Mouse (Mus musculus) liver, adult 2 months (tissue): ENCODE measurements around the gene Bhlhe23. TPM values are rescaled to one million over a fixed set of nuclear protein-coding genes. Genes with fewer than 3 reads are reported as not detected.

Source experiments
- DNase-seq: peaks from one replicate; pipeline ENCODE4 v3.0.0-alpha.2; 2011; ENCODE audit warnings: low read depth, low spot score; ENCODE audit errors: extremely low read depth
- H3K27ac ChIP-seq: fragments of 200-500 bp; replicated peaks from 2 replicates; pipeline ENCODE4 v1.5.1; 2012; ENCODE audit warnings: low read depth, mild to moderate bottlenecking, control low read depth, inconsistent platforms, low read length; ENCODE audit not compliant: insufficient read depth
- H3K27me3 ChIP-seq: fragments of 200-500 bp; 2 replicates; pipeline ENCODE4 v1.6.1; 2012; ENCODE audit warnings: mild to moderate bottlenecking, moderate library complexity, low read length, inconsistent platforms; ENCODE audit not compliant: control insufficient read depth, insufficient read depth
- H3K36me3 ChIP-seq: fragments of 200-500 bp; 2 replicates; pipeline ENCODE4 v1.6.1; 2012; ENCODE audit warnings: low read length, inconsistent platforms; ENCODE audit not compliant: control insufficient read depth, insufficient read depth
- H3K4me1 ChIP-seq: fragments of 200-500 bp; 2 replicates; pipeline ENCODE4 v1.6.1; 2011; ENCODE audit warnings: low read length; ENCODE audit not compliant: control insufficient read depth, insufficient read depth
- H3K4me3 ChIP-seq: fragments of 200-500 bp; 2 replicates; pipeline ENCODE4 v1.5.1; 2011; ENCODE audit warnings: low read depth, mild to moderate bottlenecking, control low read depth, low read length, moderate library complexity; ENCODE audit not compliant: insufficient read depth
- H3K79me2 ChIP-seq: fragments of 200-500 bp; 2 replicates; pipeline ENCODE4 v1.6.1; 2012; ENCODE audit warnings: inconsistent platforms, mild to moderate bottlenecking, low read length, moderate library complexity; ENCODE audit not compliant: control insufficient read depth, insufficient read depth
- H3K9ac ChIP-seq: fragments of 200-500 bp; 2 replicates; pipeline ENCODE4 v1.6.1; 2012; ENCODE audit warnings: low read depth, mild to moderate bottlenecking, control low read depth, inconsistent platforms, low read length
- CTCF ChIP-seq: fragments of 200-500 bp; IDR thresholded peaks from 2 replicates; pipeline ENCODE4 v1.5.1; 2011; ENCODE audit warnings: low read depth, low read length, control low read depth
- POLR2A ChIP-seq: fragments of 200-500 bp; IDR thresholded peaks from 2 replicates; pipeline ENCODE4 v1.6.1; 2011; ENCODE audit warnings: low read length, control low read depth; ENCODE audit not compliant: insufficient read depth; ENCODE audit errors: extremely low read depth
- WGBS: fragments of 180-500 bp; shearing (Covaris S2); methylation state at CpG from one replicate; pipeline ENCODE4 v1.1.7; 2018; 5-methylcytosine and 5-hydroxymethylcytosine counted together
- polyA plus RNA-seq: library from polyadenylated mRNA; depleted of rRNA; stranded (reverse); fragments of >200 nt; gene quantifications from 2 replicates; pipeline ENCODE4 v1.2.3, GENCODE M21; 2012; rRNA removed
- total RNA-seq: library from RNA; depleted of rRNA; stranded (reverse); fragments of >200 nt; gene quantifications from 2 replicates; pipeline ENCODE4 v1.2.3, GENCODE M21; 2014; rRNA removed

Bhlhe23 gene
- total and polyA plus RNA-seq, 2 experiments, result not detected

GRCm38 (mm10) chr2:180725856-180726629, 50.7 kb downstream of the Bhlhe23 start:
- no peaks in the 10 kb centered on the region for H3K27me3 ChIP-seq
- WGBS, result 8% methylated on average over 8 of the region's 8 CpGs
- H3K36me3 ChIP-seq, result peaks cover 15% of the 10 kb centered on the region
- 0 out of 2 replicates have a peak overlapping the region, but pooled peaks have one; percentile 2 for H3K4me3 ChIP-seq
- no peak overlapping the region for H3K27ac ChIP-seq
- DNase-seq, result no peak
- H3K9ac ChIP-seq, result peak overlapping the region; percentile 39; the same call in 1 of the 2 replicates
- no peak for TF ChIP-seq CTCF
- no peak for TF ChIP-seq POLR2A
- peaks cover 11% of the 10 kb centered on the region; the same call in 1 of the 2 replicates for H3K4me1 ChIP-seq
- peaks cover 2% of the 10 kb centered on the region; the same call in 1 of the 2 replicates for H3K79me2 ChIP-seq

DNA sequence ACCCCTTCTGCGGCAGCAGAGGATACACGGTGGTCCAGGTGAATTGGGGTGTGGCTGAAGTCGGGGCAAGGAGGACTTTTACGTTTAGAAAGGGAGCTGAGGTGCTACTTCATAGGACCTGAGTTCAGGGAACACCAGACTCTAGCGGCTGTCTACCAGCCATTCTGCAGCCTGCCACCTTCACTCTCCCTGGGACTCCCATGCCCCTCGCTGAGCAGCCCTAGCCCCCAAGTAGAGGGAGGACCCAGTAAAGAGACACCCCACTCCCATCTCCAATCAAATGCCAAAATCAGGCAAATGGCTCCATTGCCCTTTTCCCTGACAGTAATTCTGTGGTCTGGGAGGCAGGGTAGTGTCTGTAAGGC, 51.3 kb downstream of the Bhlhe23 start:
- H3K27ac ChIP-seq, result peak overlapping the region; percentile 42
- no peaks in the 10 kb centered on the region for H3K27me3 ChIP-seq

GRCm38 (mm10) chr2:180724585-180725413, 51.9 kb downstream of the Bhlhe23 start, which contains the start of gene Slc17a9:
Gene Slc17a9 (plus strand): TSS chr2:180725263.
- H3K4me1 ChIP-seq, result peaks cover 11% of the 10 kb centered on the region; the same call in 1 of the 2 replicates
- no peaks in the 10 kb centered on the region for H3K27me3 ChIP-seq
- peak within 1 kb of the TSS; percentile 48 for H3K4me3 ChIP-seq
- WGBS, result 2% methylated on average over 18 of the region's 18 CpGs
- H3K79me2 ChIP-seq, result peaks cover 2% of the 10 kb centered on the region; the same call in 1 of the 2 replicates
- peak within 1 kb of the TSS; percentile 72 for H3K9ac ChIP-seq
- peaks cover 26% of the 10 kb centered on the region for H3K36me3 ChIP-seq
- DNase-seq, result peak; percentile 88
- TF ChIP-seq CTCF (no peak), POLR2A (peak; percentile 36; the same call in 1 of the 2 replicates)
- H3K27ac ChIP-seq, result peak within 1 kb of the TSS; percentile 97

More for the DNA sequence above, 51.3 kb downstream of the Bhlhe23 start:
- peaks cover 21% of the 10 kb centered on the region for H3K36me3 ChIP-seq
- WGBS, result 2% methylated on average over 6 of the region's 6 CpGs
- TF ChIP-seq POLR2A (no peak), CTCF (no peak)
- H3K4me1 ChIP-seq, result peaks cover 11% of the 10 kb centered on the region; the same call in 1 of the 2 replicates
- DNase-seq, result no peak
- peak overlapping the region; percentile 48 for H3K4me3 ChIP-seq
- peak overlapping the region; percentile 39 for H3K9ac ChIP-seq
- H3K79me2 ChIP-seq, result peaks cover 2% of the 10 kb centered on the region; the same call in 1 of the 2 replicates

Other genes starting within 250 kb of the Bhlhe23 start
- gene Mrgbp, start 195.6 kb downstream of the Bhlhe23 start, total RNA-seq, result 4.8 and 4.9 TPM in 2 replicates
- gene Mrgbp, start 195.6 kb downstream of the Bhlhe23 start, polyA plus RNA-seq, result 6.7 and 9.5 TPM in 2 replicates
- gene Ogfr, start 187.7 kb downstream of the Bhlhe23 start, total RNA-seq, result 42.9 and 44.4 TPM in 2 replicates
- gene Ogfr, start 187.7 kb downstream of the Bhlhe23 start, polyA plus RNA-seq, result 23.1 and 29.1 TPM in 2 replicates
- gene Col9a3, start 179.1 kb downstream of the Bhlhe23 start, total RNA-seq, result 0.27 TPM in 1 of 2 replicates, not detected in the other
- gene Col9a3, start 179.1 kb downstream of the Bhlhe23 start, polyA plus RNA-seq, result 0.12 and 0.14 TPM in 2 replicates
- gene Tcfl5, start 134.2 kb downstream of the Bhlhe23 start, total RNA-seq, result not detected in 2 replicates
- not detected in 2 replicates for gene Tcfl5, start 134.2 kb downstream of the Bhlhe23 start, polyA plus RNA-seq
- 26.0 and 27.1 TPM in 2 replicates for gene Dido1, start 66.9 kb downstream of the Bhlhe23 start, total RNA-seq
- gene Dido1, start 66.9 kb downstream of the Bhlhe23 start, polyA plus RNA-seq, result 7.3 and 10.0 TPM in 2 replicates
- gene Gid8, start 66.8 kb downstream of the Bhlhe23 start, total RNA-seq, result 52.4 and 54.7 TPM in 2 replicates
- gene Gid8, start 66.8 kb downstream of the Bhlhe23 start, polyA plus RNA-seq, result 23.6 and 24.3 TPM in 2 replicates
- gene Slc17a9, start 51.6 kb downstream of the Bhlhe23 start, total RNA-seq, result 3.5 and 4.5 TPM in 2 replicates
- 9.1 and 10.9 TPM in 2 replicates for gene Slc17a9, start 51.6 kb downstream of the Bhlhe23 start, polyA plus RNA-seq
- 9.7 and 14.2 TPM in 2 replicates for gene Ythdf1, start 144.0 kb upstream of the Bhlhe23 start, total RNA-seq
- 25.7 and 35.4 TPM in 2 replicates for gene Ythdf1, start 144.0 kb upstream of the Bhlhe23 start, polyA plus RNA-seq
- not detected in 2 replicates for gene Birc7, start 152.1 kb upstream of the Bhlhe23 start, total RNA-seq
- gene Birc7, start 152.1 kb upstream of the Bhlhe23 start, polyA plus RNA-seq, result not detected in 2 replicates
- 0.13 and 1.5 TPM in 2 replicates for gene Nkain4, start 177.8 kb upstream of the Bhlhe23 start, total RNA-seq
- gene Nkain4, start 177.8 kb upstream of the Bhlhe23 start, polyA plus RNA-seq, result 1.5 and 1.6 TPM in 2 replicates
- gene Arfgap1, start 190.3 kb upstream of the Bhlhe23 start, total RNA-seq, result 15.7 and 18.4 TPM in 2 replicates
- 22.7 and 29.0 TPM in 2 replicates for gene Arfgap1, start 190.3 kb upstream of the Bhlhe23 start, polyA plus RNA-seq
- 0.60 and 0.92 TPM in 2 replicates for gene Col20a1, start 209.6 kb upstream of the Bhlhe23 start, total RNA-seq
- 0.67 and 1.1 TPM in 2 replicates for gene Col20a1, start 209.6 kb upstream of the Bhlhe23 start, polyA plus RNA-seq